ENCODE assay signal across 8 mouse cellular contexts in genomic region chr7:111779504-111780242, GRCm38 (mm10). TPM values are rescaled to one million over a fixed set of nuclear protein-coding genes. Genes with fewer than 3 reads are reported as not detected.
DNase-seq lines count a peak whose midpoint lies in the region; ATAC-seq lines count a peak whose summit lies in the region.

Galnt18 (minus strand) TSS chr7:111779977.

- WGBS in heart, embryonic 11.5 days (ENCODE audit: insufficient replicate concordance), result under 1% methylated on average over 51 of the region's 52 CpGs
- 1% methylated on average over 50 of the region's 52 CpGs for whole genome bisulfite sequencing in kidney, embryonic 14.5 days
- 2% methylated on average over 52 of the region's 52 CpGs for WGBS in limb, embryonic 12.5 days
- under 1% methylated on average over 52 of the region's 52 CpGs for WGBS in midbrain, embryonic 14.5 days

- peak; percentile 92 for ATAC-seq in heart, embryonic 11.5 days (replicated peaks; ENCODE audit: insufficient number of reproducible peaks, low FRiP score, low TSS enrichment)
- ATAC-seq in kidney, embryonic 14.5 days (ENCODE audit: low FRiP score, low TSS enrichment), result peak; percentile 98
- ATAC-seq in limb, embryonic 12.5 days (ENCODE audit: insufficient number of reproducible peaks, insufficient read depth, low FRiP score, low TSS enrichment, low read depth), result peak; percentile 96
- peak; percentile 98 for ATAC-seq in midbrain, embryonic 14.5 days (ENCODE audit: low FRiP score, low TSS enrichment)
- ATAC-seq in erythroid progenitor cell, adult 5-6 weeks (replicated peaks; ENCODE audit: low FRiP score, poor library complexity, severe bottlenecking), result no peak

- H3K27me3 ChIP-seq in heart, embryonic 11.5 days (ENCODE audit: control insufficient read depth, insufficient read depth, low read length), result peaks cover 5% of the 10 kb centered on the region
- peaks cover 12% of the 10 kb centered on the region; the same call in 1 of the 2 replicates for H3K27me3 ChIP-seq in kidney, embryonic 14.5 days (ENCODE audit: control insufficient read depth, insufficient read depth, low read length)
- H3K27me3 ChIP-seq in limb, embryonic 12.5 days, result peaks cover 49% of the 10 kb centered on the region
- H3K27me3 ChIP-seq in midbrain, embryonic 14.5 days (ENCODE audit: control insufficient read depth, insufficient read depth, low read length), result no peaks in the 10 kb centered on the region

- H3K4me3 ChIP-seq in heart, embryonic 11.5 days (ENCODE audit: low read depth, low read length), result peak within 1 kb of the TSS; percentile 48
- peak within 1 kb of the TSS; percentile 57 for H3K4me3 ChIP-seq in kidney, embryonic 14.5 days (ENCODE audit: low read length)
- H3K4me3 ChIP-seq in limb, embryonic 12.5 days (replicated peaks), result peak within 1 kb of the TSS; percentile 51
- peak within 1 kb of the TSS; percentile 51 for H3K4me3 ChIP-seq in midbrain, embryonic 14.5 days (replicated peaks; ENCODE audit: low read depth, low read length)

- H3K27ac ChIP-seq in heart, embryonic 11.5 days (ENCODE audit: low read depth, low read length), result no peak within 1 kb of the TSS
- no peak within 1 kb of the TSS; the same call in 1 of the 2 replicates for H3K27ac ChIP-seq in kidney, embryonic 14.5 days (ENCODE audit: low read depth, low read length)
- no peak within 1 kb of the TSS for H3K27ac ChIP-seq in limb, embryonic 12.5 days
- H3K27ac ChIP-seq in midbrain, embryonic 14.5 days (replicated peaks; ENCODE audit: low read depth, low read length), result peak within 1 kb of the TSS; percentile 47; the same call in 1 of the 2 replicates

- 0 out of 2 replicates have a peak, but pooled peaks cover 3% of the 10 kb centered on the region for H3K4me1 ChIP-seq in heart, embryonic 11.5 days (ENCODE audit: control insufficient read depth, insufficient read depth, low read length)
- 0 out of 2 replicates have a peak, but pooled peaks cover 20% of the 10 kb centered on the region for H3K4me1 ChIP-seq in kidney, embryonic 14.5 days (ENCODE audit: control insufficient read depth, insufficient read depth, low read length)
- H3K4me1 ChIP-seq in limb, embryonic 12.5 days (replicated peaks), result peaks cover 15% of the 10 kb centered on the region
- 0 out of 2 replicates have a peak, but pooled peaks cover 11% of the 10 kb centered on the region for H3K4me1 ChIP-seq in midbrain, embryonic 14.5 days (ENCODE audit: control insufficient read depth, insufficient read depth, low read length)

- H3K9ac ChIP-seq in heart, embryonic 11.5 days (ENCODE audit: low read depth, low read length), result peak within 1 kb of the TSS; percentile 57
- H3K9ac ChIP-seq in kidney, embryonic 14.5 days (ENCODE audit: low read depth, low read length), result peak within 1 kb of the TSS; percentile 59
- H3K9ac ChIP-seq in limb, embryonic 12.5 days (replicated peaks), result peak within 1 kb of the TSS; percentile 62
- peak within 1 kb of the TSS; percentile 49 for H3K9ac ChIP-seq in midbrain, embryonic 14.5 days (replicated peaks; ENCODE audit: low read length)

- H3K4me2 ChIP-seq in heart, embryonic 11.5 days, result peak within 1 kb of the TSS; percentile 80
- peak within 1 kb of the TSS; percentile 95 for H3K4me2 ChIP-seq in kidney, embryonic 14.5 days (replicated peaks; ENCODE audit: low read depth, low read length)
- H3K4me2 ChIP-seq in limb, embryonic 12.5 days, result peak within 1 kb of the TSS; percentile 96
- H3K4me2 ChIP-seq in midbrain, embryonic 14.5 days (ENCODE audit: low read length), result peak within 1 kb of the TSS; percentile 98

- no peaks in the 10 kb centered on the region for H3K36me3 ChIP-seq in heart, embryonic 11.5 days (ENCODE audit: control insufficient read depth, insufficient read depth, low read length)
- H3K36me3 ChIP-seq in kidney, embryonic 14.5 days (ENCODE audit: control insufficient read depth, insufficient read depth, low read length), result no peaks in the 10 kb centered on the region
- no peaks in the 10 kb centered on the region for H3K36me3 ChIP-seq in limb, embryonic 12.5 days
- H3K36me3 ChIP-seq in midbrain, embryonic 14.5 days (ENCODE audit: control insufficient read depth, insufficient read depth, low read length), result no peaks in the 10 kb centered on the region

- DNase-seq in brain, embryonic 18.5 days (ENCODE audit: low read depth, low spot score), result peak; percentile 73
- peak; percentile 44 for DNase-seq in fibroblast of lung, adult 2 months (ENCODE audit: low read depth)
- DNase-seq in midbrain, embryonic 14.5 days, result peak; percentile 95
- DNase-seq in spleen, postnatal 4 days (ENCODE audit: low spot score in 2 of 2), result peak; percentile 38 to 72

- H3K9me3 ChIP-seq in heart, embryonic 11.5 days (replicated peaks; ENCODE audit: control insufficient read depth, low read length), result no peaks in the 10 kb centered on the region
- H3K9me3 ChIP-seq in kidney, embryonic 14.5 days (ENCODE audit: control insufficient read depth, low read length), result no peaks in the 10 kb centered on the region
- H3K9me3 ChIP-seq in limb, embryonic 12.5 days, result no peaks in the 10 kb centered on the region
- no peaks in the 10 kb centered on the region for H3K9me3 ChIP-seq in midbrain, embryonic 14.5 days (ENCODE audit: control insufficient read depth, low read length)

RNA-seq across cellular contexts. Expression of gene Galnt18, which starts in this region (rescaled TPM):
- polyA plus RNA-seq in heart, embryonic 11.5 days (2014; fragmentation: Nextera tagmentation; extraction: Ambion mirVana), result 6.1 and 6.6 TPM in 2 replicates
- polyA plus RNA-seq in kidney, embryonic 14.5 days (2014; fragmentation: Nextera tagmentation; extraction: Ambion mirVana), result 11.3 and 17.8 TPM in 2 replicates
- polyA plus RNA-seq in limb, embryonic 12.5 days (2016; fragmentation: Nextera tagmentation; extraction: Ambion mirVana), result 13.1 and 14.3 TPM in 2 replicates
- polyA plus RNA-seq in midbrain, embryonic 14.5 days (2014; fragmentation: Nextera tagmentation; extraction: Ambion mirVana), result 11.9 and 13.1 TPM in 2 replicates
- total RNA-seq in erythroid progenitor cell, adult 5-6 weeks (2015; ENCODE audit: low replicate concordance), result not detected in 2 replicates
- total RNA-seq in erythroid progenitor cell, adult 5-6 weeks (2017; ENCODE audit: low replicate concordance), result not detected in 2 replicates

Comparison
In these comparisons a context has a peak if more than half of its experiments do, and no peak if none do; other contexts are left out.
1. DNase-seq: peak in every context shown above with its lines; median percentile 95 in midbrain, embryonic 14.5 days; 73 in brain, embryonic 18.5 days; 55 in spleen, postnatal 4 days; 44 in fibroblast of lung, adult 2 months.